Mouse (Mus musculus) MEL (cell line): ENCODE measurements around the gene N4bp2l2. TPM values are rescaled to one million over a fixed set of nuclear protein-coding genes. Genes with fewer than 3 reads are reported as not detected.
A peak's percentile ranks its signal among the peaks of the same experiment; 100 is the strongest.

Source experiments
- DNase-seq: peaks from one replicate; pipeline ENCODE4 v3.0.0; 2011; ENCODE audit warnings: low read depth, low spot score
- H3K27ac ChIP-seq: 2 replicates; pipeline ENCODE4 v1.5.1; 2012; ENCODE audit warnings: low read depth, mild to moderate bottlenecking, control low read depth, low read length, moderate library complexity; ENCODE audit not compliant: control insufficient read depth
- H3K27me3 ChIP-seq, 2 experiments: fragments of 150-350 bp in 1 of 2; sonication (generic) in 1 of 2; 2 replicates each; pipeline ENCODE4 v1.6.1; 2012; ENCODE audit warnings: low read length in 2 of 2, mild to moderate bottlenecking in 2 of 2, improper control_type of control experiment in 1 of 2, moderate library complexity in 1 of 2; ENCODE audit not compliant: insufficient read depth in 2 of 2, control insufficient read depth in 1 of 2
- H3K36me3 ChIP-seq, 2 experiments: 2 replicates each; pipeline ENCODE4 v1.6.1; 2012 to 2014; ENCODE audit warnings: low read length in 2 of 2, improper control_type of control experiment in 1 of 2, inconsistent platforms in 1 of 2, mild to moderate bottlenecking in 1 of 2; ENCODE audit not compliant: insufficient read depth in 2 of 2, control insufficient read depth in 1 of 2
- H3K4me1 ChIP-seq, 2 experiments: fragments of 150-350 bp in 1 of 2; sonication (generic) in 1 of 2; 2 replicates each; pipeline ENCODE4 v1.6.1; 2012; ENCODE audit warnings: low read length in 2 of 2, improper control_type of control experiment in 1 of 2, mild to moderate bottlenecking in 1 of 2; ENCODE audit not compliant: insufficient read depth in 2 of 2, control insufficient read depth in 1 of 2
- H3K4me3 ChIP-seq, 2 experiments: fragments of 150-350 bp in 1 of 2; sonication (generic) in 1 of 2; 2 replicates each; pipeline ENCODE4 v1.5.1; 2012; ENCODE audit warnings: low read depth in 2 of 2, low read length in 2 of 2, mild to moderate bottlenecking in 2 of 2, moderate library complexity in 2 of 2, control low read depth in 1 of 2, improper control_type of control experiment in 1 of 2; ENCODE audit not compliant: control insufficient read depth in 1 of 2, insufficient read depth in 1 of 2
- H3K79me2 ChIP-seq: 2 replicates; pipeline ENCODE4 v1.6.1; 2012; ENCODE audit warnings: mild to moderate bottlenecking, low read length, moderate library complexity; ENCODE audit not compliant: control insufficient read depth, poor library complexity, insufficient read depth
- H3K9ac ChIP-seq: 2 replicates; pipeline ENCODE4 v1.6.1; 2012; ENCODE audit warnings: low read depth, mild to moderate bottlenecking, control low read depth, low read length, moderate library complexity; ENCODE audit not compliant: control insufficient read depth, poor library complexity, severe bottlenecking
- H3K9me3 ChIP-seq: fragments of 150-350 bp; sonication (generic); replicated peaks from 2 replicates; pipeline ENCODE4 v1.6.1; 2012; ENCODE audit warnings: mild to moderate bottlenecking, low read length, improper control_type of control experiment, moderate library complexity; ENCODE audit not compliant: insufficient read depth
- CHD1 ChIP-seq: IDR thresholded peaks from 2 replicates; pipeline ENCODE4 v1.6.1; 2012; ENCODE audit warnings: low read depth, mild to moderate bottlenecking, inconsistent platforms, low read length, improper control_type of control experiment
- E2F4 ChIP-seq: IDR thresholded peaks from 2 replicates; pipeline ENCODE4 v1.6.1; 2011; ENCODE audit warnings: low read depth, low read length, improper control_type of control experiment, borderline replicate concordance
- ELF1 ChIP-seq: IDR thresholded peaks from 2 replicates; pipeline ENCODE4 v1.6.1; 2014; ENCODE audit warnings: low read depth, mild to moderate bottlenecking, inconsistent platforms, low read length, improper control_type of control experiment, moderate library complexity
- EP300 ChIP-seq, 2 experiments: IDR thresholded peaks; 2 replicates each; pipeline ENCODE4 v1.6.1; 2011; ENCODE audit warnings: improper control_type of control experiment in 2 of 2, low read length in 2 of 2, low read depth in 1 of 2, mild to moderate bottlenecking in 1 of 2
- GABPA ChIP-seq: IDR thresholded peaks from 2 replicates; pipeline ENCODE4 v1.6.1; 2012; ENCODE audit warnings: low read depth, mild to moderate bottlenecking, inconsistent platforms, low read length, improper control_type of control experiment, moderate library complexity
- KAT2A ChIP-seq: conservative IDR thresholded peaks from 2 replicates; pipeline ENCODE4 v1.6.1; 2012; ENCODE audit warnings: low read depth, low read length, improper control_type of control experiment, inconsistent platforms
- MAX ChIP-seq: IDR thresholded peaks from 2 replicates; pipeline ENCODE4 v1.6.1; 2011; ENCODE audit warnings: low read length, improper control_type of control experiment
- MEF2A ChIP-seq: IDR thresholded peaks from 2 replicates; pipeline ENCODE4 v1.6.1; 2014; ENCODE audit warnings: low read depth, mild to moderate bottlenecking, inconsistent platforms, low read length, improper control_type of control experiment; ENCODE audit not compliant: poor library complexity, insufficient replicate concordance, severe bottlenecking; ENCODE audit errors: extremely low read depth
- MXI1 ChIP-seq: IDR thresholded peaks from 2 replicates; pipeline ENCODE4 v1.6.1; 2011; ENCODE audit warnings: mild to moderate bottlenecking, low read depth, low read length, improper control_type of control experiment
- NRF1 ChIP-seq: IDR thresholded peaks from 2 replicates; pipeline ENCODE4 v1.6.1; 2014; ENCODE audit warnings: low read depth, mild to moderate bottlenecking, inconsistent platforms, low read length, improper control_type of control experiment, moderate library complexity; ENCODE audit not compliant: poor library complexity, insufficient read depth, severe bottlenecking
- POLR2AphosphoS2 ChIP-seq: IDR thresholded peaks from 2 replicates; pipeline ENCODE4 v1.6.1; 2011; ENCODE audit warnings: low read length, improper control_type of control experiment
- RCOR1 ChIP-seq: IDR thresholded peaks from 2 replicates; pipeline ENCODE4 v1.6.1; 2012; ENCODE audit warnings: low read depth, mild to moderate bottlenecking, inconsistent platforms, low read length, improper control_type of control experiment
- SIN3A ChIP-seq: IDR thresholded peaks from 2 replicates; pipeline ENCODE4 v1.6.1; 2012; ENCODE audit warnings: low read length, improper control_type of control experiment, inconsistent platforms
- SMC3 ChIP-seq: IDR thresholded peaks from 2 replicates; pipeline ENCODE4 v1.6.1; 2011; ENCODE audit warnings: low read depth, low read length, improper control_type of control experiment
- TCF12 ChIP-seq: IDR thresholded peaks from 2 replicates; pipeline ENCODE4 v1.6.1; 2014; ENCODE audit warnings: low read depth, mild to moderate bottlenecking, inconsistent platforms, low read length, improper control_type of control experiment, moderate library complexity
- USF1 ChIP-seq: IDR thresholded peaks from 2 replicates; pipeline ENCODE4 v1.6.1; 2014; ENCODE audit warnings: low read depth, mild to moderate bottlenecking, inconsistent platforms, low read length, improper control_type of control experiment, moderate library complexity
- USF2 ChIP-seq, 2 experiments: IDR thresholded peaks; 2 replicates each; pipeline ENCODE4 v1.6.1; 2011 to 2012; ENCODE audit warnings: improper control_type of control experiment in 2 of 2, low read length in 2 of 2, borderline replicate concordance in 1 of 2, inconsistent platforms in 1 of 2, low read depth in 1 of 2, mild to moderate bottlenecking in 1 of 2; ENCODE audit not compliant: insufficient read depth in 1 of 2
- ZKSCAN1 ChIP-seq: IDR thresholded peaks from 2 replicates; pipeline ENCODE4 v1.6.1; 2012; ENCODE audit warnings: low read depth, mild to moderate bottlenecking, inconsistent platforms, low read length, improper control_type of control experiment, moderate library complexity
- ZMIZ1 ChIP-seq: IDR thresholded peaks from 2 replicates; pipeline ENCODE4 v1.6.1; 2012; ENCODE audit warnings: low read depth, mild to moderate bottlenecking, inconsistent platforms, low read length, improper control_type of control experiment, moderate library complexity
- ZNF384 ChIP-seq: IDR thresholded peaks from 2 replicates; pipeline ENCODE4 v1.6.1; 2012; ENCODE audit warnings: low read depth, mild to moderate bottlenecking, inconsistent platforms, low read length, improper control_type of control experiment
- polyA plus RNA-seq, 2 experiments: library from polyadenylated mRNA; stranded (reverse) in 1 of 2; unstranded in 1 of 2; fragments of >175 nt in 1 of 2; fragments of >200 nt in 1 of 2; gene quantifications; 2 replicates each; pipeline versions ENCODE4 v1.2.1 to v1.2.4; 2012; ENCODE audit warnings: low replicate concordance in 2 of 2, low read depth in 1 of 2; ENCODE audit not compliant: insufficient read length in 2 of 2, insufficient read depth in 1 of 2, missing spikeins in 1 of 2
- total RNA-seq: library from RNA; depleted of rRNA; stranded (reverse); fragments of 300-350 nt; gene quantifications from 2 replicates; pipeline ENCODE4 v1.2.3, GENCODE M21; 2012

The N4bp2l2 gene
- total and polyA plus RNA-seq, 3 experiments, result 67.5 to 74.9 TPM; not detected in 1

DNA sequence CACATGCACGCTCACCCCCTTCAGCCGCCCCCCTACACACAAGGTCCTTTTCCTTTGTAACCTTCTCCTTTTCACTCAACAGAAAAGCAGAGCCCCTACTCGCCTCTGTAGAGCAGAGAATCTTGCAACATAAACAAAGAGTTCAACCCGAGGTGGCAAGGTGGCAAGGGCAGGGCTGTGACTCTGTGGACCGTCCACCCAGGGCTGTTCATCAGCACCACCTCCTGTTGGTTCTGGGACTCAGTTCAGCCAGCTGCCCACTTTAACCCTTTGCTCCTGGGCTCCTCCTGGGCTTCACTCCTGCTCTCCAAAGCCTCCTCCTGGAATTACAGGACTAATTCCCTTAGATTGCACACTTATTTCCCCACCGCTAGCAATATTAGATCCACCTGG lies 81.7 kb downstream of the N4bp2l2 start:
- no peaks in the 10 kb centered on the region for H3K79me2 ChIP-seq
- no peak overlapping the region for H3K9ac ChIP-seq
- peaks cover 26 to 28% of the 10 kb centered on the region in 2 experiments for H3K4me1 ChIP-seq
- TF ChIP-seq CHD1 (no peak), USF1 (no peak), GABPA (no peak)
- H3K4me3 ChIP-seq, result no peak overlapping the region
- no peaks in the 10 kb centered on the region for H3K27me3 ChIP-seq
- no peak for DNase-seq
- no peak overlapping the region for H3K27ac ChIP-seq
- no peaks in the 10 kb centered on the region for H3K9me3 ChIP-seq
- H3K36me3 ChIP-seq, result peaks cover 0 to 15% of the 10 kb centered on the region in 2 experiments; a peak in 2 of 4 replicates

DNA sequence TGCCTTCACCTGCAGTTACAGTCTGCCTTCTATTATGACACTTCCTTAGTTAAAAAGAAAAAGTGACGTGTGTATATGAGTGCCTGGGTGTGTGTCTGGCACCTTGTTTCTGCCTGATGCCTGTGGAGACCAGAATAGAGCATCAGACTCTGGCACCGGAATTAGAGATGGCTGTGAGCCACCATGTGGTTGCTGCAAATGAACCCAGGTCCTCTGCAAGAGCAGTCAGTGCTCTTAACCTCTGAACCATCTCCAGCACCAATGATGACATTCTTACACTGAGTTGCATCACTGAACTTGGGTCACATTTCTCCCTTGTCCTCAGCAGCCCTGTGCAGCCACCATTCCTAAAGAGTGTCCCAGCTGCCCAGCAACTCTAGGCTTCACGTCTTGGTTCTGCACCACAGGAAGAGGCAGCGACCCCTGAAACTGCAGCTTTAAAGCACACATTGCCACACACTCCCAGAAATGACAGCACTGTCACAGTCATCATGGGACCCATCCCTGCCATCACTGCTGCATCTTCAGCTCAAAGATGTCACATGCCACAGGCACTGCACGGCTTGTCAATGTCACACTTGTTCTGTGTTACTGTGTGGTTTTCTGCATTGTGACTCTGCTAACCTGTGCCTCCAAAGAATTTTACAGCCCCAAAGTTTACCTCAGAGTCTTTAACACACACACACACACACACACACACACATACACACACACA lies 82.2 kb downstream of the N4bp2l2 start:
- no peaks in the 10 kb centered on the region for H3K9me3 ChIP-seq
- no peak overlapping the region for H3K9ac ChIP-seq
- DNase-seq, result peak; percentile 55
- TF ChIP-seq SMC3 (no peak), USF1 (no peak), CHD1 (no peak), ZNF384 (no peak), POLR2AphosphoS2 (no peak), SIN3A (0 out of 2 replicates have a peak, but pooled peaks have one; percentile 32), KAT2A (0 out of 2 replicates have a peak, but pooled peaks have one; percentile 34), MAX (peak; percentile 52), ELF1 (0 out of 2 replicates have a peak, but pooled peaks have one; percentile 29)
- H3K79me2 ChIP-seq, result no peaks in the 10 kb centered on the region
- no peak overlapping the region for H3K27ac ChIP-seq
- peaks cover 0 to 19% of the 10 kb centered on the region in 2 experiments; a peak in 2 of 4 replicates for H3K36me3 ChIP-seq
- H3K4me3 ChIP-seq, result no peak overlapping the region
- no peaks in the 10 kb centered on the region for H3K27me3 ChIP-seq
- peaks cover 29 to 34% of the 10 kb centered on the region in 2 experiments for H3K4me1 ChIP-seq

DNA sequence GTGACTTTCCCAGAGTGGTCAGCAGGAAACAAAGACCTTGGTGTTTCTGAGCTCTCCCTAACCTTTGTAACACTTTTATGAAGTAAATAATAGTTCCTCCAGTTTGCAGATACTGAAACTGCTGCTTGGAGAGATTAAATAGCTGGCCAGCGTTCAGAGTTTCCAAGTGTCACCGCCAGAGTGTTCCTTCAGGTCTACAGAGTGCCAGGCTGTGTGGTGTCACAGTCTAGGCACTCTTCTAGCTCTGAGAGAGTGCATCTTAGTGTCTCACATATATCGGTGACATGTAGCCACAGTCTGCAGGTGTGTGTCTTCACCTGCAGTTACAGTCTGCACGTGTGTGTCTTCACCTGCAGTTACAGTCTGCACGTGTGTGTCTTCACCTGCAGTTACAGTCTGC lies 82.8 kb downstream of the N4bp2l2 start:
- peaks cover 0 to 22% of the 10 kb centered on the region in 2 experiments; a peak in 2 of 4 replicates for H3K36me3 ChIP-seq
- TF ChIP-seq ZKSCAN1, result no peak
- no peak for TF ChIP-seq ZNF384
- peak; percentile 46; the same call in 1 of the 2 replicates for TF ChIP-seq TCF12
- TF ChIP-seq USF1, result no peak
- TF ChIP-seq NRF1, result no peak; the same call in 1 of the 2 replicates
- TF ChIP-seq RCOR1, result no peak
- TF ChIP-seq ZMIZ1, result no peak
- peak; percentile 35; the same call in 1 of the 2 replicates for TF ChIP-seq SIN3A
- no peak for TF ChIP-seq USF2 (IDR thresholded peaks at IDR 0.05; ENCODE audit: borderline replicate concordance in 1 of 2, insufficient read depth in 1 of 2, low read depth in 1 of 2, low read length in 2 of 2)
- peak; percentile 48; the same call in 1 of the 2 replicates for TF ChIP-seq MXI1
- peak; percentile 12; the same call in 1 of the 2 replicates for TF ChIP-seq MEF2A
- peak; percentile 28 to 41; a peak in 1 of 4 replicates for TF ChIP-seq EP300 (IDR thresholded peaks at IDR 0.05; ENCODE audit: low read depth in 1 of 2, low read length in 2 of 2)
- no peak for TF ChIP-seq E2F4
- TF ChIP-seq, all 39 proteins: peak for 5
- H3K4me1 ChIP-seq, result peaks cover 32 to 40% of the 10 kb centered on the region in 2 experiments
- H3K79me2 ChIP-seq, result no peaks in the 10 kb centered on the region
- no peaks in the 10 kb centered on the region for H3K9me3 ChIP-seq
- no peak overlapping the region for H3K9ac ChIP-seq
- H3K4me3 ChIP-seq, result no peak overlapping the region
- no peaks in the 10 kb centered on the region for H3K27me3 ChIP-seq
- no peak overlapping the region for H3K27ac ChIP-seq
- DNase-seq, result peak; percentile 61
